Mouse (Mus musculus): Measurements from ENCODE around the gene Man1c1. TPM values are rescaled to one million over a fixed set of nuclear protein-coding genes. Genes with fewer than 3 reads are reported as not detected.

Man1c1 gene
- total and polyA plus RNA-seq, 3 experiments, result 0.04 to 0.44 (median 0.20) TPM

GRCm38 (mm10) chr4:134628058-134628457 is 76.0 kb downstream of the Man1c1 start:
- TF ChIP-seq USF1 (IDR thresholded peaks at IDR 0.05; ENCODE audit: low read depth, low read length) (no peak), PAX5 (IDR thresholded peaks at IDR 0.05; ENCODE audit: low read length) (no peak), CTCF (conservative IDR thresholded peaks at IDR 0.05 in 1 of 2, IDR thresholded peaks at IDR 0.05 in 1 of 2; ENCODE audit: low read depth in 2 of 2, low read length in 2 of 2) (no peak), BHLHE40 (IDR thresholded peaks at IDR 0.05; ENCODE audit: low read depth, low read length) (no peak), JUN (IDR thresholded peaks at IDR 0.05; ENCODE audit: insufficient read depth, low read depth, low read length) (no peak), E2F4 (IDR thresholded peaks at IDR 0.05; ENCODE audit: insufficient replicate concordance, low read depth, low read length) (no peak), SMC3 (IDR thresholded peaks at IDR 0.05; ENCODE audit: low read depth, low read length) (no peak), MAFK (IDR thresholded peaks at IDR 0.05; ENCODE audit: insufficient replicate concordance, low read length) (no peak), HCFC1 (IDR thresholded peaks at IDR 0.05; ENCODE audit: low read depth, low read length) (no peak), RAD21 (IDR thresholded peaks at IDR 0.05; ENCODE audit: low read depth, low read length) (no peak), JUND (conservative IDR thresholded peaks at IDR 0.05; ENCODE audit: low read depth, low read length) (no peak), NRF1 (IDR thresholded peaks at IDR 0.05; ENCODE audit: low read depth, low read length) (no peak)
- no peak for DNase-seq (ENCODE audit: extremely low read depth)
- Histone ChIP-seq H3K4me2 (ENCODE audit: insufficient read depth, low read depth, poor library complexity, severe bottlenecking) (no peak overlapping the region), H3K27me3 (replicated peaks) (no peaks in the 10 kb centered on the region), H3K36me3 (replicated peaks in 1 of 2; ENCODE audit: control insufficient read depth in 1 of 2, insufficient read depth in 1 of 2, low read length in 1 of 2) (no peaks in the 10 kb centered on the region), H3K9me3 (replicated peaks; ENCODE audit: low read length) (no peaks in the 10 kb centered on the region), H3K9ac (ENCODE audit: insufficient read depth, low read depth) (no peak overlapping the region), H3K4me1 (ENCODE audit: control insufficient read depth in 1 of 2, insufficient read depth in 2 of 2) (peaks cover 0 to 8% of the 10 kb centered on the region in 2 experiments; a peak in 2 of 4 replicates), H3K79me2 (replicated peaks; ENCODE audit: control insufficient read depth, extremely low read depth, insufficient read depth, poor library complexity, severe bottlenecking) (no peaks in the 10 kb centered on the region), H3K27ac (ENCODE audit: insufficient read depth, low read depth) (no peak overlapping the region), H3K4me3 (replicated peaks in 1 of 3; ENCODE audit: low read depth in 2 of 3, low read length in 2 of 3, poor library complexity in 1 of 3) (no peak overlapping the region)
- in situ Hi-C loops (cut with MboI; ENCODE audit: low pct_ligation_motif_present, low pct_unique_long_range_greater_than_20kb, low sequenced_read_pairs) (no loop called here), dilution Hi-C loops (cut with MboI; ENCODE audit: extremely low pct_ligation_motif_present, extremely low pct_unique_long_range_greater_than_20kb, low sequenced_read_pairs) (no loop called here)

- dilution Hi-C loops (cut with MboI; ENCODE audit: extremely low pct_ligation_motif_present, extremely low pct_unique_long_range_greater_than_20kb, low sequenced_read_pairs), result no loop called here
- peaks cover 0 to 2% of the 10 kb centered on the region in 2 experiments; a peak in 2 of 4 replicates for H3K4me1 ChIP-seq (ENCODE audit: control insufficient read depth in 1 of 2, insufficient read depth in 2 of 2)
- TF ChIP-seq ZMIZ1 (IDR thresholded peaks at IDR 0.05; ENCODE audit: low read depth, low read length) (no peak), USF1 (IDR thresholded peaks at IDR 0.05; ENCODE audit: low read depth, low read length) (no peak), NELFE (IDR thresholded peaks at IDR 0.05; ENCODE audit: low read depth, low read length) (no peak), ZKSCAN1 (IDR thresholded peaks at IDR 0.05; ENCODE audit: borderline replicate concordance, low read depth, low read length) (no peak), JUN (IDR thresholded peaks at IDR 0.05; ENCODE audit: insufficient read depth, low read depth, low read length) (no peak), UBTF (IDR thresholded peaks at IDR 0.05; ENCODE audit: low read depth, low read length) (no peak), MEF2A (IDR thresholded peaks at IDR 0.05; ENCODE audit: borderline replicate concordance, low read depth, low read length) (no peak), BHLHE40 (IDR thresholded peaks at IDR 0.05; ENCODE audit: low read depth, low read length) (no peak), RAD21 (IDR thresholded peaks at IDR 0.05; ENCODE audit: low read depth, low read length) (no peak), IRF4 (IDR thresholded peaks at IDR 0.05; ENCODE audit: low read depth, low read length) (no peak), USF2 (conservative IDR thresholded peaks at IDR 0.05; ENCODE audit: low read depth, low read length) (no peak), RCOR1 (conservative IDR thresholded peaks at IDR 0.05; ENCODE audit: low read depth, low read length) (no peak), JUND (conservative IDR thresholded peaks at IDR 0.05; ENCODE audit: low read depth, low read length) (no peak), EP300 (IDR thresholded peaks at IDR 0.05; ENCODE audit: low read length) (no peak), TCF12 (IDR thresholded peaks at IDR 0.05; ENCODE audit: low read depth, low read length) (no peak), SIN3A (IDR thresholded peaks at IDR 0.05; ENCODE audit: low read length) (no peak), MAZ (IDR thresholded peaks at IDR 0.05; ENCODE audit: low read depth, low read length) (no peak), MAFK (IDR thresholded peaks at IDR 0.05; ENCODE audit: insufficient replicate concordance, low read length) (no peak), E2F4 (IDR thresholded peaks at IDR 0.05; ENCODE audit: insufficient replicate concordance, low read depth, low read length) (no peak), SMC3 (IDR thresholded peaks at IDR 0.05; ENCODE audit: low read depth, low read length) (no peak)
- no peak overlapping the region for H3K4me2 ChIP-seq (ENCODE audit: insufficient read depth, low read depth, poor library complexity, severe bottlenecking)
- no peak for DNase-seq (ENCODE audit: extremely low read depth)
- no peak overlapping the region for H3K9ac ChIP-seq (ENCODE audit: insufficient read depth, low read depth)
- H3K36me3 ChIP-seq (replicated peaks in 1 of 2; ENCODE audit: control insufficient read depth in 1 of 2, insufficient read depth in 1 of 2, low read length in 1 of 2), result no peaks in the 10 kb centered on the region
- no peak overlapping the region for H3K4me3 ChIP-seq (replicated peaks in 1 of 3; ENCODE audit: low read depth in 2 of 3, low read length in 2 of 3, poor library complexity in 1 of 3)
- in situ Hi-C loops (cut with MboI; ENCODE audit: low pct_ligation_motif_present, low pct_unique_long_range_greater_than_20kb, low sequenced_read_pairs), result no loop called here
- H3K27ac ChIP-seq (ENCODE audit: insufficient read depth, low read depth), result no peak overlapping the region
- H3K27me3 ChIP-seq (replicated peaks), result no peaks in the 10 kb centered on the region
- no peaks in the 10 kb centered on the region for H3K79me2 ChIP-seq (replicated peaks; ENCODE audit: control insufficient read depth, extremely low read depth, insufficient read depth, poor library complexity, severe bottlenecking)
- H3K9me3 ChIP-seq (replicated peaks; ENCODE audit: low read length), result peaks cover 4% of the 10 kb centered on the region
These were observed 77.2 kb downstream of the Man1c1 start for GRCm38 (mm10) chr4:134626883-134627282.
